Mouse (Mus musculus) neural tube, embryonic 12.5 days (tissue): Measurements from ENCODE around the gene Gabrb2. TPM values are rescaled to one million over a fixed set of nuclear protein-coding genes. Genes with fewer than 3 reads are reported as not detected.

Experiments used
- ATAC-seq: fragments of 200-750 bp; cut with Nextera tagmentation; 2 replicates; pipeline ENCODE4 v1.8.0; 2017; ENCODE audit warnings: low read depth, mild to moderate bottlenecking, moderate TSS enrichment, moderate library complexity; ENCODE audit not compliant: low FRiP score
- H3K27ac ChIP-seq: fragments of 300-500 bp; sonication (generic); 2 replicates; pipeline ENCODE4 v1.5.1; 2016
- H3K27me3 ChIP-seq: fragments of 300-500 bp; sonication (generic); replicated peaks from 2 replicates; pipeline ENCODE4 v1.6.1; 2016; ENCODE audit warnings: mild to moderate bottlenecking
- H3K36me3 ChIP-seq: fragments of 300-500 bp; sonication (generic); 2 replicates; pipeline ENCODE4 v1.6.1; 2016; ENCODE audit warnings: mild to moderate bottlenecking
- H3K4me1 ChIP-seq: fragments of 300-500 bp; sonication (generic); 2 replicates; pipeline ENCODE4 v1.6.1; 2016
- H3K4me2 ChIP-seq: fragments of 300-500 bp; sonication (generic); replicated peaks from 2 replicates; pipeline ENCODE4 v1.6.1; 2016; ENCODE audit warnings: mild to moderate bottlenecking
- H3K4me3 ChIP-seq: fragments of 300-500 bp; sonication (generic); 2 replicates; pipeline ENCODE4 v1.5.1; 2016
- H3K9ac ChIP-seq: fragments of 300-500 bp; sonication (generic); 2 replicates; pipeline ENCODE4 v1.6.1; 2016; ENCODE audit warnings: mild to moderate bottlenecking
- H3K9me3 ChIP-seq: fragments of 300-500 bp; sonication (generic); 2 replicates; pipeline ENCODE4 v1.6.1; 2016; ENCODE audit warnings: mild to moderate bottlenecking
- WGBS: fragments of 180-500 bp; shearing (Covaris S2); methylation state at CpG from one replicate; pipeline ENCODE4 v1.1.7; 2016; 5-methylcytosine and 5-hydroxymethylcytosine counted together
- polyA plus RNA-seq: library from polyadenylated mRNA; unstranded; fragments of >200 nt; fragmentation: Nextera tagmentation; extraction: Ambion mirVana; gene quantifications from 2 replicates; pipeline ENCODE4 v1.2.1, GENCODE M21; 2016

The Gabrb2 gene
- polyA plus RNA-seq, 1 experiment from 2014 or later, result 5.9 TPM

DNA sequence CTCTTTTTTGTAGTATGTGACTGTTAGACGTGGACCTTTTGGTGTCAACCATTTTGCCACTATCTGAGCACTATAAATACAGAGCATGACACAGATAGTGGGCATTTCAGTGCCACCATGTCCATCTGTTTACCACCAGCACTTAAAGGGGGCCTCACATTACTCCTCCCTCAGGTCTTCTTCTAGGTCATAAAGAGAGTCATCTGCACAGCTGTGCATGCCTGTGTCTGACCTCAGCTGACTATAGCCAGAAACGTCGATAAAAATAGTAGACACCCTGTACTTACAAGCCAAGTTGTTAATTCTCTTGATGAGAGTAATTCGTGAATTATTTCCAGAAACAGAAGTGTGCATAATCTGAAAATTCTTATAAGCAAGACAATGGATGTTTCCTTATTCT, 29.4 kb downstream of the Gabrb2 start:
- Histone ChIP-seq H3K4me3 (no peak overlapping the region), H3K4me2 (no peak overlapping the region), H3K27ac (no peak overlapping the region), H3K36me3 (no peaks in the 10 kb centered on the region), H3K27me3 (no peaks in the 10 kb centered on the region), H3K4me1 (no peaks in the 10 kb centered on the region), H3K9me3 (no peaks in the 10 kb centered on the region), H3K9ac (no peak overlapping the region)
- WGBS, result 73% methylated on average over 4 of the region's 4 CpGs
- no peak for ATAC-seq

DNA sequence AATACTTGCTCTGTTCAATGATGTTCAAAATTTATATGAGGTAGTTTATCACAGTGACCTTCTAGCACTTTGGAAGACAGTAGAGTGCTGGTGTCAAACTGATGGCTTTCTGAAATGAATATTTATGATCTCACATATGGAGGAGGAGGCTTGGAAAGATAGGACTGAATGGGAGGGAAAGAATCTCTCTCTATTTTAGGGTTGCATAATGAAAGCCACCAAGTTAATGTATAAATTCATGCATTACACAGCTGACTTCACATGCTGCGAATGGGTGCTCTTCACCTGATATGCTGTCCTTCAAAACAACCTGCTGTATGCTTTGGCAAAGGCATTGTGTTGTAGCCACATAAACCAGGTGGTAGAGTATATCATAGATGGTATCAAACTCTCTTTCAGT, 44.6 kb downstream of the Gabrb2 start:
- Histone ChIP-seq H3K4me2 (no peak overlapping the region), H3K9me3 (no peaks in the 10 kb centered on the region), H3K27me3 (no peaks in the 10 kb centered on the region), H3K4me1 (no peaks in the 10 kb centered on the region), H3K27ac (no peak overlapping the region), H3K36me3 (no peaks in the 10 kb centered on the region), H3K4me3 (no peak overlapping the region), H3K9ac (no peak overlapping the region)
- 89% methylated on average over 1 of the region's 1 CpGs for WGBS
- ATAC-seq, result no peak

DNA sequence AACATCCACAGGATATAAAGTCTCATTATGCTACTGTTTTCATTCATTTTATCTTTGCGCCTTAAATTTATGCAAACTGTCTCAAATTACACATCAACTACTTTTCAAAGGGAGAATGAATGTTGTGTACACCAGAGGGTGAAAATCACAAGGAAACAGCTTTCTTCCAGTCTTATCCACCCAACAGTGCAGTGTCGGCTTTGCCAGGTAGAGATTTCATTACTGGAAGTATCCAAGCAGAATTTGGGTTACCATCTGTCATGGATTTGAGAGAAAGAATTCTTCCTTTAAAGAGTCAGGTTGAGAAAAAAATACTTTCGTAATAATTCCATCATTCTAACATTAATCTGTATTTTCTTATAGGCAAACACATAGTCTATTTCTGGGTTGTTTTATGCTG, 48.8 kb downstream of the Gabrb2 start:
- no peaks in the 10 kb centered on the region for H3K4me1 ChIP-seq
- no peak overlapping the region for H3K4me3 ChIP-seq
- ATAC-seq, result no peak
- H3K27me3 ChIP-seq, result no peaks in the 10 kb centered on the region
- 93% methylated on average over 3 of the region's 3 CpGs for WGBS
- H3K9me3 ChIP-seq, result no peaks in the 10 kb centered on the region
- no peak overlapping the region for H3K9ac ChIP-seq
- no peak overlapping the region for H3K4me2 ChIP-seq
- H3K27ac ChIP-seq, result no peak overlapping the region
- no peaks in the 10 kb centered on the region for H3K36me3 ChIP-seq

DNA sequence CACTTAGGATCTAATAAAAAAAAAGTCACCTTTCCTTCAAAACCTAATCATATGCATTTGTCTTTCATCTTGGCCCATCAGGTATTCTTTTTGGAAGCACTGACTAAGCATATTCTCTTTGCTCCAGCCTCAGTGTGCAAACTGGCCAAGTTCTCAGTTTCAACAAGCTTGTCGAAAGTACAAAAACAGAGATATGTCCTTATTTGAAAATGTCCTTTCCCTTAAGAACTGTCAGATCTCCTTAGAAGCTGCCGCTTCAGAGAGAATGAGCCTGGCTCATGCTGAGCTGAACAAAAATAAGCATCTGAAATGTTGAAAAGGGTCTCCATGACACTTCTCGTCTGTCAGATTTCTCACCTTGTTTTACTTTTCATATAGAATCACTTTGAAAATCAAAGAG, 55.0 kb downstream of the Gabrb2 start:
- H3K4me2 ChIP-seq, result no peak overlapping the region
- no peak overlapping the region for H3K27ac ChIP-seq
- H3K9ac ChIP-seq, result no peak overlapping the region
- H3K4me1 ChIP-seq, result no peaks in the 10 kb centered on the region
- no peaks in the 10 kb centered on the region for H3K9me3 ChIP-seq
- ATAC-seq, result no peak
- 85% methylated on average over 3 of the region's 3 CpGs for WGBS
- no peaks in the 10 kb centered on the region for H3K27me3 ChIP-seq
- no peak overlapping the region for H3K4me3 ChIP-seq
- no peaks in the 10 kb centered on the region for H3K36me3 ChIP-seq

DNA sequence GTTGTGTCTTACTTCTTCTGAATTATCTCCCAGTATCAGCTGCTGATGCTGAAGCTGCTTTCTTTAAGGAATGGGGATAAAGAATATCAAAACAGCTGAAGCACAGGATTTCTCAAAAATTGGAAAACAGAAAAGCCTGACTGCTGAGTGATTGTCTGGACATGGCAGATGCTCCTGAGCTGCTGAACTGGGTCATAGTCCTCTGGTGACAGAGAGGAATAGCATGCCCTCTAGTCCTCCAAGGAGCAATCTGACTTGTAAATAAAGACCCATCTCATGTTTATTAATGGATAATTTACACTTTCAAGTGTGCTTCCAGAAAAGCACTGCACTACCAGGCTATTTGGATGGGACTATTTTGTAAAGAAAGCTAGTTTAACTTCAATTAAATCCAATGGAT, 68.1 kb downstream of the Gabrb2 start:
- Histone ChIP-seq H3K9me3 (no peaks in the 10 kb centered on the region), H3K27me3 (no peaks in the 10 kb centered on the region), H3K9ac (no peak overlapping the region), H3K36me3 (no peaks in the 10 kb centered on the region), H3K27ac (no peak overlapping the region), H3K4me2 (no peak overlapping the region), H3K4me3 (no peak overlapping the region), H3K4me1 (no peaks in the 10 kb centered on the region)
- ATAC-seq, result no peak

DNA sequence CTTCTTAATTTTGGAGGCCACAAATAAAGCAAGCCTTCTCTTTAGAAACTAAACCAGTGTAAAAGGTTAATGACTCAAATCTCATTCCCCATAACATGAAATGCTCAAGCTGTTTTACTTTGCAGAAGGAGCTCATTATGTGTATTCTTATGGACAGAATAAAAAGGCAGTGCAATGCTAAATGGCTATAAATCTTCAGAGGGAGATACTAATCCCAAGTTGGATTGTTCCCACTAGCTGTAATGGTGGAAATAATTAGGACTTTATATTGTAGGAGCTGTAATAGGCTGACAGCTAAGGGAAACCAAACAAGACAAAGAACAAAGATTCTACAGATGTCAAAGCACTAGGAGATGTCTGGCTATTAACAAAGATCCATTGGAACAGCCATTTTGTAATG, 81.6 kb downstream of the Gabrb2 start:
- Histone ChIP-seq H3K9me3 (no peaks in the 10 kb centered on the region), H3K9ac (no peak overlapping the region), H3K4me1 (no peaks in the 10 kb centered on the region), H3K36me3 (no peaks in the 10 kb centered on the region), H3K27me3 (no peaks in the 10 kb centered on the region), H3K4me2 (no peak overlapping the region), H3K4me3 (no peak overlapping the region), H3K27ac (no peak overlapping the region)
- ATAC-seq, result no peak

DNA sequence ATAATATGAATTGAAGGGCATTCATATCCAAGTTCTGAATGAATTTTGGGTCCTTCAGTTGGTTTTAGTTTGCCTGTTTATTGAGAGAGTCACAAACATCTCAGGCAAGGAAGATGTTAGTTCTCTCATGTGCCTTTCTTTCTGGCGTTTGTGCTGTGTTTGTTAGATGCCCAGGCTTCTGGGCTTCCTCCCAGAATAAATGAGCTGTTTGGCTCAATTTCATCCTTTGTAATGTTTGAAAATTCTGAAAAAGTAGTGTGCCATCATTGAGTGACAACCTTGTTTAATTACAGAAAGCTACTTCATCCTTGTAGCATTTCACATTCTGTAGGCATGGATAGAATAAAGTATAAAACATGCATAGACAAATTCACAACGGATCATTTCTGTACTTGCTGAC, 85.9 kb downstream of the Gabrb2 start:
- no peak overlapping the region for H3K9ac ChIP-seq
- H3K36me3 ChIP-seq, result no peaks in the 10 kb centered on the region
- H3K9me3 ChIP-seq, result no peaks in the 10 kb centered on the region
- no peaks in the 10 kb centered on the region for H3K4me1 ChIP-seq
- WGBS, result 85% methylated on average over 2 of the region's 2 CpGs
- H3K4me3 ChIP-seq, result no peak overlapping the region
- no peak overlapping the region for H3K27ac ChIP-seq
- H3K4me2 ChIP-seq, result no peak overlapping the region
- no peak for ATAC-seq
- no peaks in the 10 kb centered on the region for H3K27me3 ChIP-seq

DNA sequence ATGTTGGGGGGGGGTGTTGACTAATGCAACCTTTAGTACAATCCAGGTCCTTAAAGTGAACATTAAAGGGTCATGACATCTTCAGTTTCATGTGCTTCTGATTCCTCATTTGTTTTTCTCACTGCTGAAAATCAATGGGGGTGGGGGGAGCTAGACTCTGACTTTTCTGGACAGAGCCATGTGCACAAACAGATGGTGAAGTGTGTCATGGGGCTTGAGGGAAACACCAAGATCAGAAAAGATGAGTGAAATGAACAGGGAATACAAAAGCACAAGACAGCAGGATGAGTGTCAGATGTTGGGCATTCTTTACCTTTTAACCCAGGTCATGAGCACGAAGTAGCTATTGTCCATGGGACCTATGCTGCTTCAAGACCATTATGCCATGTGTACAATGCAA, 86.4 kb downstream of the Gabrb2 start:
- no peak for ATAC-seq
- no peaks in the 10 kb centered on the region for H3K27me3 ChIP-seq
- H3K9ac ChIP-seq, result no peak overlapping the region
- H3K4me1 ChIP-seq, result no peaks in the 10 kb centered on the region
- no peaks in the 10 kb centered on the region for H3K9me3 ChIP-seq
- no peaks in the 10 kb centered on the region for H3K36me3 ChIP-seq
- no peak overlapping the region for H3K27ac ChIP-seq
- WGBS, result 63% methylated on average over 1 of the region's 1 CpGs
- no peak overlapping the region for H3K4me3 ChIP-seq
- H3K4me2 ChIP-seq, result no peak overlapping the region

DNA sequence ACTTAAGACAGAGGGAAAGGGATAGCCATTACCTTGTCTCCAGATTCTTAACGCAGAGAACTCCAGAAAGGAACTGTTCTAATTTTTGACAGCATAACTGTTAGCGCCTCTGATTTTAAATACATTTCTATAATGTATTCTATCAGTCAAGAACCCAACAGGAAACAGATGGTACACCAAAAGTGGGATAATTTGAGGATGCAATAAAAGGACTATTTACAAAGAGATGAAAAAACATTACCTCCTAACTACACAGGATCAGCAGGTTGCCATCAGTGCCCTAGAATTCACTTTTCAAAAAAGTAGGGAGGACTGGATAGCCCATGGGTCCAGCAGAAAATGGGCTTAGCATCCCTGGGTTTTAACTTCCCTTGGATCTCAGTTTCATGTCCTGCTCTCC, 102.4 kb downstream of the Gabrb2 start:
- Histone ChIP-seq H3K9ac (no peak overlapping the region), H3K4me3 (no peak overlapping the region), H3K36me3 (no peaks in the 10 kb centered on the region), H3K4me2 (no peak overlapping the region), H3K27me3 (no peaks in the 10 kb centered on the region), H3K27ac (no peak overlapping the region), H3K9me3 (no peaks in the 10 kb centered on the region), H3K4me1 (no peaks in the 10 kb centered on the region)
- 87% methylated on average over 2 of the region's 2 CpGs for WGBS
- ATAC-seq, result no peak

DNA sequence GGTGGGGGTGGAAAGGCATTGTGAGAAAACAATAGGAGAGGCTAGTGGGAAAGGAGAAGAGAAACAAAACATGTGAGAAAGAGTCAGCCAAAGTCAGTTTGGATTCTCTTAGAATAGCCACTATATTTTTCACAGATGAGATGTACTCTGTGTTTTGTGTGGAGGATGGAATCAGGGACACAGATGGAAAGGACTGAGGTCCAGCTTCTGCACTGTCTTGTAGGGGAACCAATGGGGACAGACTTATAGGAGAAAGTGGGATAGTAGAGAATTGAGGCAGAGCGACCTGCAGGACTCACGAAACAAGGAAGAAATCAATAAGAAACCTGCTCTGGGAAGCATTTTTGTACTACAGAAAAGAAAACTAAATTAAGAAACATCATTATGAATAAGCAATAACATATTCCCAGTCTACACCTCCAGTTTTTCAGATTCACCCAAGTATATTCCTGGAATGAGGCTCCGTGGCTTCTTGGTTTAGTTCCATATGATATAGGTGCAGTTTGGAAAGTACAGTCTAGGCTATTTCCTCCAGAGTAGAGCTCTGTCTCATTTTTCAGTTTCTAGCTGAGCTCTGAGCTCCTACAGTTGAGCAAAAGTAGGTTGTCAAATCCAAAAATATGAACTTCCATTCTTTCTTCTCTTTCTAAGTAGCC, 108.8 kb downstream of the Gabrb2 start:
- no peaks in the 10 kb centered on the region for H3K36me3 ChIP-seq
- no peak overlapping the region for H3K4me2 ChIP-seq
- no peak for ATAC-seq
- no peaks in the 10 kb centered on the region for H3K27me3 ChIP-seq
- H3K4me1 ChIP-seq, result no peaks in the 10 kb centered on the region
- H3K9me3 ChIP-seq, result no peaks in the 10 kb centered on the region
- H3K27ac ChIP-seq, result no peak overlapping the region
- WGBS, result 92% methylated on average over 3 of the region's 3 CpGs
- H3K4me3 ChIP-seq, result no peak overlapping the region
- no peak overlapping the region for H3K9ac ChIP-seq

DNA sequence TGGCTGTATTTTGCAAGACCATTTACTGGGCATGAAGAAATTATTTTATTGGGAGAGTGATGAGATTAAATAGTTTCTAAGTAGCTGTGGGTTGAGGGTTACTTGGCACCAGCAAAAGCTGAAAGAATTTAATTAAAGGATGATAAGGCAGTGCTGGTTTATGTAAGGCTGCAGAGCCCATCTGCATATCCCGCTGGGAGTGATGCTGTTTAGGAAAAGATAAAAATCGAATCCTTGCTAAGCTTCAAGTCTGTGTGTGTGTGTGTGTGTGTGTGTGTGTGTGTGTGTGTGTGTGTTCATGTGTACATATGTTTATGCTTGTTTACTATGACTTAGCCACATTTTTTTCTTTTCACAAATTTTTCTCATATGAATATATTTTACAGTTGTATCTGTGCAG, 113.0 kb downstream of the Gabrb2 start:
- no peak for ATAC-seq
- H3K4me3 ChIP-seq, result no peak overlapping the region

DNA sequence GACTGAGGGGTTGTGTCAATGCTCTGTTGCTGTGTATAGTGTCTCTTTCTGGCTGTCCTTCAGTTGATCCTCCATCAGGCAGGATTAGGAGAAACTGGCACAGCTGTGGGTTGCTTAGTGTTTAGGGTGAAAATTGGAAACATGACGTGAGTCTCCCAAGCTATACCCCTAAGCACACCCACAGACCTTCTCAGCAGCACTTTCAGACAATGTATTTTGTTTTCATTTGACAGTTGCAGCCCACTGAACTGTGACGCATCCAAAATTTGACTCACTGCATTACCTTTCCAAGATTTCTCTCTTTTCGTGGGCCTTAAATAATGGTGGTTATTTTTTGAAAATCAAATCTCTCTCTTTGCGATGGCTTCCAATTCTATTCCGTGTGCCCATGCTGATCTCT, 115.7 kb downstream of the Gabrb2 start:
- Histone ChIP-seq H3K9me3 (no peaks in the 10 kb centered on the region), H3K27ac (no peak overlapping the region), H3K4me3 (no peak overlapping the region), H3K4me1 (no peaks in the 10 kb centered on the region), H3K27me3 (no peaks in the 10 kb centered on the region), H3K4me2 (no peak overlapping the region), H3K9ac (no peak overlapping the region), H3K36me3 (no peaks in the 10 kb centered on the region)
- WGBS, result 89% methylated on average over 5 of the region's 5 CpGs
- ATAC-seq, result no peak

More for the DNA sequence above, 113.0 kb downstream of the Gabrb2 start:
- no peaks in the 10 kb centered on the region for H3K4me1 ChIP-seq
- H3K27ac ChIP-seq, result no peak overlapping the region
- H3K27me3 ChIP-seq, result no peaks in the 10 kb centered on the region
- H3K4me2 ChIP-seq, result no peak overlapping the region
- no peaks in the 10 kb centered on the region for H3K9me3 ChIP-seq
- 78% methylated on average over 2 of the region's 2 CpGs for WGBS
- H3K36me3 ChIP-seq, result no peaks in the 10 kb centered on the region
- H3K9ac ChIP-seq, result no peak overlapping the region

DNA sequence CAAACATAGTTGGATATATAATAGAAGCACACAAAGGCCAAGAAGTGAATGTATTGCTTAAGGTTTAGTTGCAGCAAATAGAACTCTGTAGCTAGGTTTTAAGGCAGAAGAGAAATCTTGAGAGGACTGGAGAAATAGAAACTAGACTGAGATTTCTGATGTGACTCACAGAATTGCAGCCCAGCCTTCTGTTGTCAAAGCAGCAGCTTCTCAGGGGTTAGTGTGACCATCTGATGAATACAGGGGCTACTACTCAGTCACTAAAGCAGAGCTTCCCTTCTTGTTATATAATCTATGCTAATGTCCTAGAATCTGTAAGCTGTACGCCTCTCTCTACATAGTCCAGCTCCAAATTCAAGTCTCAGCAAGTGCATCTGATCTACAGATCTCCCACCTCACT, 116.3 kb downstream of the Gabrb2 start:
- Histone ChIP-seq H3K27me3 (no peaks in the 10 kb centered on the region), H3K27ac (no peak overlapping the region), H3K4me3 (no peak overlapping the region), H3K9me3 (no peaks in the 10 kb centered on the region), H3K4me2 (no peak overlapping the region), H3K9ac (no peak overlapping the region), H3K36me3 (no peaks in the 10 kb centered on the region), H3K4me1 (no peaks in the 10 kb centered on the region)
- no peak for ATAC-seq
- WGBS, result 93% methylated on average over 1 of the region's 1 CpGs
